Mouse (Mus musculus): ENCODE results near the gene Ppp1r36.

The Ppp1r36 gene

GRCm38 (mm10) chr12:76417433-76417854, at the start of gene Ppp1r36:
Ppp1r36 (plus strand) TSS chr12:76417538.
- no peak for DNase-seq (ENCODE audit: low spot score in 2 of 2)

- DNase-seq (ENCODE audit: low spot score in 2 of 2), result no peak
These were observed 49.0 kb upstream of the Ppp1r36 start for GRCm38 (mm10) chr12:76368201-76368789.

DNA sequence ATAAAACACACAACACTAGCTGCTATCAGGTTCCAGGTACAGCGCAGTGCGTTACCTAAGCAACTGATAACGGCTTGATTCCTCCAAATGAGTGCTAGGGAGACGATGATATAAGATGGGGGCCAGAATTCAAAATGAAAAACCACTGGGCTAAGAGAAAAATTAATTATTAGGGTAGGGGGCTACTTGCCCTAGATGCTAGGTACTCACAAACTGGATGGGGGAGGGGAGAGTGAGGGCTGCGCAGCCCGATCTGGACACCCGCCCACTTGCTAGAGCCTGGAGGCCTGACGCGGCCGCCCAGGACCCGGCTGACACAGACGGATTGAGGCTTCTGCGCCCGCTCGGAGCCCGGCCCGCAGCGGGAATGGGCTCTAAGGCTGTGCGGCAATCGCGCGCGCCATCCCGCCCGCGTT, 48.5 kb upstream of the Ppp1r36 start:
- no peak for DNase-seq (ENCODE audit: low spot score in 2 of 2)

DNA sequence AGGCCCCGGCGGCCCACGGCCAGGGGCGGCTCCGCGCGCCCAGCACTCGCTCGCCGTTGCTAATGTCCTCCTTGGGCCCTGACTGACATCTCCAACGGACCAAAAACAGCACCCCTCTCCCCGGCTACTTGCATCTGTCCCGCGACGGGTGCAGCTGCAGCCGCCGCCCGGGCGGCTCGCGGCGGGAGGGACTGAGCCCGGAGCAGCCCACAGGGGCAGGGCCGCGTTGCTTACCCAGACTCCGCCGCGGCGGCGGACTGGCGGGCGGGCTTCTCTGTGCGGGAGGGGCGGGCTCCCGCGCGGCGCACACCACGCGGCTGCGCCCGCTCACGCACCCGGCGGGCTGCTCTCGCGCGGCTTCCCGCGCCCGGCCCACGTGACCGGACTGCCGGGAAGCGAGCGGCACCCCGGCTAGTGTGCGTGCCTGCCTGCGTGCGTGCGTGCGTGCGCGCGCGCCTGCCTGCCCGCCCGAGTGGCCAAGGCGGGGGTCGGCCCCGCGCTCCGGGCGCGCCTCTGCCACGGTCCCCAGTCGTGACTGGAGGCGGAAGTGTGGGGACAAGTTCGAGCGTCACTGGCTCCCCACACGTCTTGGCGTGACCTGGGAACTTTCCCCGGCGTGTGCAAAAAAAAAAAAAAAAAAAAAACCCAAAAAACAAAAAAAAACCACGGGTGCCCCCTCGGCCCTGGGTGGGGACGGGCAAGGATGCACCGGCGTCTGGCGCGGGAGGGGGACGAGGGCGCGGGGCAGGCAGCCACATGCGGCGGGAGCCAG, 47.9 kb upstream of the Ppp1r36 start, which contains the start of gene Zbtb25:
Gene Zbtb25, minus strand, starts transcription at position 397 of the 772 bp plus-strand sequence.
- DNase-seq (ENCODE audit: low spot score in 2 of 2), result peak; percentile 73 to 78

DNA sequence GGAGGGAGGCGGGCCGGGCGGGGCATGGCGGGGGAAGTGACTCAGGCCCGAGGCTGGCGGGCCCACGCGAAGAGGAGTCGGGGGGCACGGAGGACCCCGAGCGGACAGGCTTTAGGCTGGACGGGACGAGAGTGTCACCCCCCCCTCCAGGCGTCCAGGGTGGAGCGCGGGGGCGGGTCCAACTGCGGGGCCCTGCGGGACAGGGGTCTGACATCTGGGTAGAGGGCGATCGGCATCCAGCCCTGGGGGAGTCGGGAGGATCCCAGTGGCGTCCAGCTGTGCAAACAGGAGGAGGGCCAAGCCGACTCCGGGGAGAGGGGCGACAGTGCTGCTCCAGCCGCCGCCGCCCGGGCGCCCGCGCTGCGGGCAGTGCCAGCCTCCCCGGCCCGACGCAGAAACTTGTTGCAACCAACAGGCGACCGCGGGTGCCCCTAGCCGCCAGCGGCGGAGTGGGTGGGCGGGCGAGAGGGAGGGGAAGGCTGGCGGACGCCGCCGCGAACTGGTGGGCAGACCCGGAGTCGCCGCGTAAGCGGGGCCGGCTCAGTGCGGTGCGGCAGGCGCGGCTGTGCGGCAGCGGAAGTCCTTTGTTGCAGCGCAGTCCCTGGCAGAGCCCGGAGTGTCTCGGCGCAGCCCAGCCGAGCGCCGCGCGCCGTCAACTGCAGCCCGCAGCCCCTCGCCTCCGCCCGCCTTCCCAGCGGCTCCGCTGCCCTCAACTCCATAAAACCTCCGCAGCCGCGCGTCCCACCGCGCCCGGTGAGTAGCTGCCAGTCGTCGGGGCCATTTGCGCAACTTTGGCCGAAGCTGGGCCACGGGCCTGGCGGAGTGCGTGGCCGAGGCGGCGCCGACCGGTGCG, 47.1 kb upstream of the Ppp1r36 start, which contains the start of gene Zbtb1:
Gene Zbtb1, plus strand, starts transcription at position 289 of the 853 bp plus-strand sequence.
- DNase-seq (ENCODE audit: low spot score in 2 of 2), result peak; percentile 61 to 63

DNA sequence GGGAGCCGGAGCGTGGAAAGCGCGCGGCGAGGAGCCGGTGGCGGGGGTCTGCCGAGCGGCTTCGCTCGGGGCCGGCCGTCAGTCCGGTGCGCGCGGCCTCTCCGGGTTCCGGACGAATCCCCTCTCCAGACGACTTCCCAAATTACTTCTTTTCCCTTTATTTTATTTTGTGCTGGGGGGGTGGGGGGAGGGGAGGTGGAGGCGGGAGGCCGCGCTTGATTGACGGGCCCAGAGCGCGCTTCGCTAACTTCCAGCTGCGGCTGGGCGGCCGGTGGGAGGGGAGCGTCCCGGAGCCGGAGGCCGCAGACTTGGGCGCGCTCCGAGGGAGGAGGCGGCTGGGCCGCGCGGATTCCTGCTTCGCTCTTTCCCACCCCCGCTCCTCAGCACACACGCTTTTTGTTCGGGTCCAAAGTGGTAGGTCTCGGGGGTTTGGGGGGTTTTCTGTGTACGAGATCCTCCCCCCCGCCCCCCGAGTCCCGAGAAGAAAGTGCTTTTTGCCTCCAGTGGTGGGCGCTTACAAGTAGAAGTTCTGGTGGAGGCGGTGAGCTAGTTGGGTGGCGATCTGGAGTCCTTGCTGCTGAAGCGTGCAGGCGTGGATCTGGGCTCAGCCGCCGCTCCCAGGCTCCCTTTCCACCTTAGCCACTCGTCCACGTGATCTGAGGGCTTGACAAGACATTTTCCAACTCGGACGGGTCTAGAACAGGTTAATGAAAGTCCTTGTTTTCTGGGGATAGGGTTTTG, 46.3 kb upstream of the Ppp1r36 start:
- peak; percentile 29 to 46 for DNase-seq (ENCODE audit: low spot score in 2 of 2)

DNA sequence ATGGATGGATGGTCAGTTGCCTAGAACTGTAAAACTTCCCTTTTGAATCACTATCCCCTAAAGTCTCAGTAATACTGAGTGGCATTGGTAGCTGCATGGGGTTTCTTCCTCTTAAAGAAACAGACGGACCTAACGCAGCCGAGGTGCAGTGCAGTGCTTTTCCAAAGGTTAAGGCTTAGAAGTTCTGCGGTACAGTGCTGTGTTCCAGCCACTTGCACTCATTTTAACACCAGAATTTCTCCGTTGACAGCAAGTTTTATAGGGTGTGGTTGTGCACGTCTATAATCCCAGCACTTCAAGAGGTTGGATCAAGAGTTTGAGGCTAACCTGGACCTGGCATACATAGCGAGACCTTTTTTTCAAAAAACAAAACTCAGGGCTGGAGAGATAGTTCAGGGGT, 45.3 kb upstream of the Ppp1r36 start:
- DNase-seq (ENCODE audit: low spot score in 2 of 2), result no peak

DNA sequence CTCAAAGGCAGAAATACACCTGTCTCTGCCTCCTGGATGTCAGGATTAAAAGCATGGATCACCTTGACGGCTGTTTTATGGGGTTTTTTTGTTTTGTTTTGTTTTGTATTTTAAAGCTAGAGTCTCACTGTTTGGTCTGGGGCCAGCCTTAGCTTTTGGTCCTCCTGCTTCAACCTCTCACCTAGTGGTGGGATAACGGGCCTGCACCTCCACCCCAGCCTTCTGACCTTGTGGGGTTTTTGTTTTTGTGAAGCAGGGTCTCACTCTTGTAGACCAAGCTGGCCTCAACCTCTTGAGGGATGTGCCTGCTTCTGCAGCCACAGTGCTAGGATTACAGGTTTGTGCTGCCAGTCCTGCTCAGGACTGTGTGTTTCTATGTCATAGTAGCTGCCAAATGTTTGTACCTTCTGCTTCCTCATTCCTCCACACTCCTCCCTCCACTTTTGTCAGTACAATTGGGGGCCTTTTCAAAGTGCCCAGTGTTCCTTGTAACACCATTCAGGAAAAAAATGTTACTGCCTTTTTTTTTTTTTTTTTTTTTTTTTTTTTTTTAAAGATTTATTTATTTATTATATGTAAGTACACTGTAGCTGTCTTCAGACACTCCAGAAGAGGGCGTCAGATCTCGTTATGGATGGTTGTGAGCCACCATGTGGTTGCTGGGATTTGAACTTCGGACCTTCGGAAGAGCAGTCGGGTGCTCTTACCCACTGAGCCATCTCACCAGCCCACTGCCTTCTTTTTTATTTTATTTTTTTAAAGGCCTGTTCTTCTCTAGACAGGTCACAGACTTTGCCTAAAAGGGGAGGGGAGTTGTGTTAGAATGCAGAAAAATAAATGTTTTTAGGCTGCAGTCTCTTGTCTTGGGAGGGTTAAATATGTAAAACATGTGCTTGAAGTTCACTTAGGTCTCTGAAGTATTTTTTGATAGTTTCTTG, 44.2 kb upstream of the Ppp1r36 start:
- no peak for DNase-seq (ENCODE audit: low spot score in 2 of 2)

GRCm38 (mm10) chr12:76373991-76374390, 43.3 kb upstream of the Ppp1r36 start:
- no peak for DNase-seq (ENCODE audit: low spot score in 2 of 2)

DNA sequence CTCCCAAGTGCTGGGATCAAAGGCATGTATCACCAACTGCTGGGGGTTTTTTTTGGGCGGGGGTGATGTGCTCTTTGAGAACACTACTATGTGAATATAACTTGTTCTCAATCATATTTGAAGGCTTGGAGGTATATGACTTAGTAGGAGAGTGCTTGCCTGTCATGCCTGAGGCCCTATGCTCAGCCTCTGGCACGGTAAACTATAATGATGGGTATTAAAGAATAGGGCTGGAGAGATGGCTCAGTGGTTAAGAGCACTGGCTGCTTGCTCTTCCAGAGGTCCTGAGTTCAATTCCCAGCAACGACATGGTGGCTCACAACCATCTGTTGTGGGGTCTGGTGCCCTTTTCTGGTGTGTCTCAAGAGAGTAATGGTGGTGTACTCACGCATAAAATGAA, 42.4 kb upstream of the Ppp1r36 start:
- no peak for DNase-seq (ENCODE audit: low spot score in 2 of 2)

DNA sequence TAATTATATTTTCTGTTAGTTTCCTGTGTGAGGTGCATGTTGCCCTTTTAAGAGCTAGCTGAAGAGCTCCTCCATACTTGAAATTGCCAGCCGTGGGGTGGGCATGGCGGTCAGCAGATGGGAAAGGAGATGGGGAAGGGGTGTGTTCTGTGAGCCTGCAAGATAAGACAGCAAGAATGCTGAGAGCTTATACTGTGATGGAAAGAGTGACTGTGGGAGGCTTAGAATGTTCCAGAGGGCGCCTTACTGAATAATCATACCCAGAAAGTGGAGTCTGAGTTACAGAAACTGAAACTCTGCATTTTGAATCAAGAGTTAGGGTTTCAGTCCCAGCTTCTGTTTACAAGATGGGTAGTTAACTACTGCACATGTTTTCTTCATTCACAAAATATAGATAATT, 41.8 kb upstream of the Ppp1r36 start:
- no peak for DNase-seq (ENCODE audit: low spot score in 2 of 2)

DNA sequence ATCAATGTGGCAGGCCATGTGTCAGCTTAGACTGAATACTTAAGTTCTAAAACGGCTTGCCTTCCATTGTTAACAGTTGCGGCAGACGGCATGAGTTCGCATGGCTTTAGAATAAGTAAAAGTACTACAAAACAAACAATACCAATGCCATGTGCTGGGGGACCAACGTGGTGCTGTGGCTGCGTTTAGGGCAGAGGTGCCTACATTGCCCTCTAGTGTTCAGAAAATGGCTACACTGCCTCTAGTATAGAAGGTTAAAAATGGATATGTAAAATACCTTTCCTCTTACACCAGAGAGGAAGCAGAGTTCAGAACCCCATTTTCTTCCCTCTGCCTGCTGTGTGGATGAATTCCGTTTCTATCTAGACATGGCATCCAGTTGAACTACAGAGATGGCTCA, 40.7 kb upstream of the Ppp1r36 start:
- DNase-seq (ENCODE audit: low spot score in 2 of 2), result no peak

DNA sequence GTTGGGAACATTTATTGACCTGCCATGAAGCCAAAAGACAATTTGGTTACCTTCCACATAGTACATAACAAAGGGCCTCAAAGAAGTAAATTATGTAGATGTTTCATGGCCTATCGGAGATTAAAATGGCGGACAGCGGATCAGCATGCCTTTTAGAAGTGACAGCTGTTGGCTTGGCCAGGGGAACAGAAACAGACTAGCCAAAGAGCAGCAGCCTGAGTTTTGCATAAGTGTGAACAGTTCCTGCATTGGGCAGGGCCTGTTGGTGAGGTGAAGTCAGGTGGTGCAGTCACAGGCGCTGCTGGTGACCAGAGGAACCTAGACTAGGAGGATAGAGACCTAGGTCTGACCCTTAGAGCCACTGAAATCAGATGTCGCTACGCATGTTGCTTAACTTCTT, 40.3 kb upstream of the Ppp1r36 start:
- DNase-seq (ENCODE audit: low spot score in 2 of 2), result no peak

DNA sequence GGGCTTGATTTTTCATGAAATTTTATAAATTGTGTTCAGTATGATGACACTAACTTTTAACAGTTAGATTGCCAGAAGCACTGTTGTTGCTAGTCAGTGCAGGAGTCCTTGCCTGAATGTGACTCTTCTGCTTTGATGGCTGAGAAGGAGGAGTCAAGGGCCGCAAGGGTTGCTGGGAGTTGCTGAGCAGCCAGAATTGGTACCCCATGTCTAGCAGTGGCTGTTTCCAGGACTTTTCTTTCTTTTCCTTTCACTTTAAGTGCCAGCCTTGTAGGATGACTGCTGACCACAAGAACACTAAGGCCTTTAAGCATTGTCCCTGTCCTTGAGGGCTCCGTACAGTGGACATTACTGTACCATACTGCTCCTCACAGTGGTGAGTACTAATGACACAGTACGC, 39.6 kb upstream of the Ppp1r36 start:
- no peak for DNase-seq (ENCODE audit: low spot score in 2 of 2)

GRCm38 (mm10) chr12:76378556-76378955, 38.8 kb upstream of the Ppp1r36 start:
- no peak for DNase-seq (ENCODE audit: low spot score in 2 of 2)

- DNase-seq (ENCODE audit: low spot score in 2 of 2), result no peak
These were observed 37.2 kb upstream of the Ppp1r36 start for GRCm38 (mm10) chr12:76380151-76380550.

DNA sequence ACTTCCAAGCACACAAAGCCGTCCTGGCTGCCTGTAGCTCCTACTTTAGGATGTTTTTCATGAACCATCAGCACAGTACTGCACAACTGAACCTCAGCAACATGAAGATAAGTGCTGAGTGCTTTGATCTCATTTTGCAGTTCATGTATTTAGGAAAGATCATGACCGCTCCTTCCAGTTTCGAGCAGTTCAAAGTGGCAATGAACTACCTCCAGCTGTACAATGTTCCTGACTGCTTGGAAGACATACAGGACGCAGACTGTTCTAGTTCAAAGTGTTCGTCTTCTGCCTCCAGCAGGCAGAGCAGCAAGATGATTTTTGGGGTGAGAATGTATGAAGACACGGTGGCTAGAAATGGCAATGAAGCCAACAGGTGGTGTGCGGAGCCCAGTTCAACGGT, 32.0 kb upstream of the Ppp1r36 start:
- no peak for DNase-seq (ENCODE audit: low spot score in 2 of 2)

DNA sequence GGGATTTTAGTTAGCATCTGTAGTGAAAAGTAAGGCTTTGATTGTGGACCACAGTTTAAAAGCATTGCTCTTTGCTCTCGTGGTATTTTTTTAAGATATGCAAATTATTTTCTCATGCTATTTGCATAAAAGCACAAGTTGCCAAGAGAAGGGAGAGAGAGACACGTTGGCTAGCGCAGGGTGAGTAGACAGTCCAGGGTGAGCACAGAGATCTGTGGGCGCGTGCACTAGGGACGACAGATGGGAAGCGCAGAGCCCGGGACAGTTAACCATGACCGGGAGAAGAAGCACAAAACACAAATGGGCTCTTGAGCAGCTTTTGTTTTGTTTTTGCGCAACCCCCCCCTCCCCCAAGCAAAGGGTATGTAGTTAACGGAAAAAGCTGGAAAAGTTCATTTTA, 28.5 kb upstream of the Ppp1r36 start:
- no peak for DNase-seq (ENCODE audit: low spot score in 2 of 2)

- DNase-seq (ENCODE audit: low spot score in 2 of 2), result no peak
These were observed 25.6 kb upstream of the Ppp1r36 start for GRCm38 (mm10) chr12:76391595-76392271.

DNA sequence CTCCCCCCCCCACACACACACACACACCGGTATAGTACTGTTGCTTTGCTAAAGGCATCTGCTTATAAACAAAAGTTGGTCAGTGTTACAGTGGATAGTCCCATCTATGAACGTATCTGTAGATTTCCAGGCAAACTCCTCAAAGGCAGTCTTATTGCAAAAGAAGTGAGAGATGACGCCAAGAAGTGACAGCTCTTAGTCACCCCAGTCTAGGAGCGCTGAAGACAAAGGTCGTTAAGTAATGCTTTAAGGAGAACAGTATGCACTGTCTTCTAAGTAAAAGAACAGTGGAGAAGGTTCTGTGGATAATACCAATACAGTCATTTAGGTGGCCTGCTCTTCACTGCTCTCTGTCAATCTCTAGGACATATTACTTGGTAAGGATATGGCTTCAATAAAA, 24.4 kb upstream of the Ppp1r36 start:
- DNase-seq (ENCODE audit: low spot score in 2 of 2), result no peak
